Mouse (Mus musculus) liver, embryonic 15.5 days (tissue): ENCODE results near the gene Rnf227. TPM values are rescaled to one million over a fixed set of nuclear protein-coding genes. Genes with fewer than 3 reads are reported as not detected.
"Not testable (repeated sequence)": the region's sequence is repeated elsewhere in the genome, so short reads cannot be mapped to it uniquely, and the experiment has no call there.

Experiments used
- ATAC-seq: fragments of 200-750 bp; cut with Nextera tagmentation; 2 replicates; pipeline ENCODE4 v1.8.0; 2017; ENCODE audit warnings: moderate number of reproducible peaks, mild to moderate bottlenecking, moderate library complexity; ENCODE audit not compliant: insufficient read depth
- H3K27ac ChIP-seq: fragments of 300-500 bp; sonication (generic); replicated peaks from 2 replicates; pipeline ENCODE4 v1.5.1; 2015; ENCODE audit warnings: mild to moderate bottlenecking, inconsistent platforms
- H3K27me3 ChIP-seq: fragments of 300-500 bp; sonication (generic); 2 replicates; pipeline ENCODE4 v1.6.1; 2015; ENCODE audit warnings: mild to moderate bottlenecking, inconsistent platforms
- H3K36me3 ChIP-seq: fragments of 300-500 bp; sonication (generic); replicated peaks from 2 replicates; pipeline ENCODE4 v1.6.1; 2015; ENCODE audit warnings: moderate library complexity, mild to moderate bottlenecking, inconsistent platforms
- H3K4me1 ChIP-seq: fragments of 300-500 bp; sonication (generic); replicated peaks from 2 replicates; pipeline ENCODE4 v1.6.1; 2015; ENCODE audit warnings: inconsistent platforms
- H3K4me2 ChIP-seq: fragments of 300-500 bp; sonication (generic); 2 replicates; pipeline ENCODE4 v1.6.1; 2015; ENCODE audit warnings: moderate library complexity, mild to moderate bottlenecking, inconsistent platforms
- H3K4me3 ChIP-seq: fragments of 300-500 bp; sonication (generic); replicated peaks from 2 replicates; pipeline ENCODE4 v1.5.1; 2015; ENCODE audit warnings: mild to moderate bottlenecking, inconsistent platforms
- H3K9ac ChIP-seq: fragments of 300-500 bp; sonication (generic); 2 replicates; pipeline ENCODE4 v1.6.1; 2015; ENCODE audit warnings: moderate library complexity, mild to moderate bottlenecking, inconsistent platforms
- H3K9me3 ChIP-seq: fragments of 300-500 bp; sonication (generic); replicated peaks from 2 replicates; pipeline ENCODE4 v1.6.1; 2016; ENCODE audit warnings: inconsistent platforms
- WGBS: fragments of 180-500 bp; shearing (Covaris S2); methylation state at CpG from one replicate; pipeline ENCODE4 v1.1.7; 2015; ENCODE audit warnings: mixed read lengths; ENCODE audit not compliant: insufficient replicate concordance; 5-methylcytosine and 5-hydroxymethylcytosine counted together
- polyA plus RNA-seq: library from polyadenylated mRNA; unstranded; fragments of >200 nt; fragmentation: Nextera tagmentation; extraction: Ambion mirVana; gene quantifications from 2 replicates; pipeline ENCODE4 v1.2.1, GENCODE M21; 2015

The Rnf227 gene
- 0.97 and 1.3 TPM in 2 replicates for polyA plus RNA-seq

- 3% methylated on average over 99 of the region's 99 CpGs for WGBS
- H3K27ac ChIP-seq = no peak within 1 kb of the TSS
- peak; percentile 67 for ATAC-seq
- H3K36me3 ChIP-seq = 0 out of 2 replicates have a peak, but pooled peaks cover 2% of the 10 kb centered on the region
- no peaks in the 10 kb centered on the region for H3K9me3 ChIP-seq
- peak within 1 kb of the TSS; percentile 18; the same call in 1 of the 2 replicates for H3K9ac ChIP-seq
- peaks cover 66% of the 10 kb centered on the region for H3K27me3 ChIP-seq
- peaks cover 13% of the 10 kb centered on the region for H3K4me1 ChIP-seq
- H3K4me3 ChIP-seq = peak within 1 kb of the TSS; percentile 59
- H3K4me2 ChIP-seq = peak within 1 kb of the TSS; percentile 90
Measured at GRCm38 (mm10) chr11:69340161-69341131, at the start of gene Rnf227. Gene Rnf227, plus strand, starts transcription at chr11:69340461.

DNA sequence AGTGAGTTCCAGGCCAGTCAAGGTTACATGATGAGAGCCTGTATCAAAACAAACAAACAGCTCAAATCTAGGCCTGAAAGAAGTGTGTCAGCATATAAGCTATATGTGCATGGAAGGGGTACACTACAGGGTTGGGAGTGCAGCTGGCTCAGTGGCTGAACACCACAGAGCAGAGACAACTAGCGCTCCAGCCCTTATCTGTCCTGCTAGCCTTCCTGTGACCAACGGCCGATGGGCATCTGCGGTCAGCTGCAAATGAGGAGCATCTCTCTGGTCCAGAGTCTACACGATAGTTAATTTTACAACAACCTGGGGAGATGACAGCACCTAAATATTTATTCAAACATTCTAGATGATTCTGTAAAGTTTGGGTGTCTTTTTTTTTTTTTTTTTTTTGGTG is 49.1 kb upstream of the Rnf227 start:
- Histone ChIP-seq H3K4me2 (no peak overlapping the region), H3K9ac (no peak overlapping the region), H3K9me3 (no peaks in the 10 kb centered on the region), H3K27ac (no peak overlapping the region), H3K4me1 (no peaks in the 10 kb centered on the region), H3K36me3 (no peaks in the 10 kb centered on the region), H3K27me3 (no peaks in the 10 kb centered on the region), H3K4me3 (no peak overlapping the region)
- no peak for ATAC-seq
- 49% methylated on average over 5 of the region's 5 CpGs for WGBS

- Histone ChIP-seq H3K36me3 (peaks cover 5% of the 10 kb centered on the region), H3K4me1 (no peaks in the 10 kb centered on the region), H3K4me2 (no peak overlapping the region), H3K27me3 (no peaks in the 10 kb centered on the region), H3K9me3 (no peaks in the 10 kb centered on the region), H3K9ac (no peak overlapping the region), H3K27ac (no peak overlapping the region), H3K4me3 (no peak overlapping the region)
- 56% methylated on average over 3 of the region's 3 CpGs for WGBS
- ATAC-seq = no peak
Measured at GRCm38 (mm10) chr11:69295286-69295685, 45.0 kb upstream of the Rnf227 start.

- H3K9ac ChIP-seq = no peak overlapping the region
- H3K4me2 ChIP-seq = no peak overlapping the region
- no peaks in the 10 kb centered on the region for H3K4me1 ChIP-seq
- H3K4me3 ChIP-seq = no peak overlapping the region
- no peaks in the 10 kb centered on the region for H3K9me3 ChIP-seq
- no peaks in the 10 kb centered on the region for H3K27me3 ChIP-seq
- peaks cover 10% of the 10 kb centered on the region for H3K36me3 ChIP-seq
- ATAC-seq = no peak
- WGBS = 74% methylated on average over 2 of the region's 2 CpGs
- no peak overlapping the region for H3K27ac ChIP-seq
Measured at GRCm38 (mm10) chr11:69297799-69298198, 42.5 kb upstream of the Rnf227 start.

DNA sequence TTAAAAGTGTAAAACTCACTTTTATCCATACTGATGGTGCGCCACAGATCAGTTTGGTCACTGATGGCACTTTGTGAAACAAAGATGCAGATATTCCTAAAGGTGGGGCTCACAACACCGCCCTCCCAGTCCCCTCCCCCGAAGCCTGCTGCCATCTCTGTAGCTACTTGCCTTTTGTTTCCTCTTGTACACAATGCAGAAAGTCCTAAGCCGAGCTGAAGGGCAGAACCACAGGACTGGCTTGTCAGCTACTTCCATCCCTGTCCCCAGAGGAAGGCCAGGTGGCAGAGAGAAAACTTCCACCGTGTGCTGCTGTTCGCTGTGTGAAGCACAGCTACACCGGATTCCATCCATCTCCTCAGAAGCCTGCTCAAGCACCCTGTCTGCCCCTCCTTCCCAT is 42.0 kb upstream of the Rnf227 start:
- 69% methylated on average over 7 of the region's 7 CpGs for WGBS
- Histone ChIP-seq H3K4me3 (no peak overlapping the region), H3K4me2 (no peak overlapping the region), H3K9me3 (no peaks in the 10 kb centered on the region), H3K27ac (no peak overlapping the region), H3K27me3 (no peaks in the 10 kb centered on the region), H3K4me1 (no peaks in the 10 kb centered on the region), H3K36me3 (peaks cover 10% of the 10 kb centered on the region), H3K9ac (no peak overlapping the region)
- ATAC-seq = no peak

DNA sequence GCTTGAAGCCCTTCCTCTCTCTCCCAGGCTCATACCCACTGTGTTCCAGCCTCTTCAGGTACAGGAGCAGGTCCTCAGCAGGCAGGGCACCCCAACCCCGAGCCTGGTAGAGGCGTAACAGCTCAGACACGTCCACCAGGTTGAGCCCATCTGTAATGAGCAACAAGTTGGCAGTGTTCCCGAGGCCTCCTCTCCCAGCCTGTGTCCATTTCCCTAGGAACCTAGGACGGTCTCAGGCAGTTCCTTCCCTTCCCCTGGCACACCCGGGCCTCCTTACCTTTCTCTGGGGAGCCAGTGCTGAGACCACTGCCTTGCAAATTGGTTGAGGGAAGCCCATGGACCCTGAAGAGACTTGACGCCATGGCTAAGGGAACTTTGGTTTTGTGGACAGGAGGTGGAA is 37.4 kb upstream of the Rnf227 start:
- peaks cover 35% of the 10 kb centered on the region for H3K36me3 ChIP-seq
- no peak for ATAC-seq
- no peaks in the 10 kb centered on the region for H3K9me3 ChIP-seq
- no peaks in the 10 kb centered on the region for H3K27me3 ChIP-seq
- no peak overlapping the region for H3K9ac ChIP-seq
- whole genome bisulfite sequencing = 62% methylated on average over 7 of the region's 7 CpGs
- H3K4me2 ChIP-seq = no peak overlapping the region
- no peak overlapping the region for H3K27ac ChIP-seq
- H3K4me3 ChIP-seq = no peak overlapping the region
- H3K4me1 ChIP-seq = no peaks in the 10 kb centered on the region

DNA sequence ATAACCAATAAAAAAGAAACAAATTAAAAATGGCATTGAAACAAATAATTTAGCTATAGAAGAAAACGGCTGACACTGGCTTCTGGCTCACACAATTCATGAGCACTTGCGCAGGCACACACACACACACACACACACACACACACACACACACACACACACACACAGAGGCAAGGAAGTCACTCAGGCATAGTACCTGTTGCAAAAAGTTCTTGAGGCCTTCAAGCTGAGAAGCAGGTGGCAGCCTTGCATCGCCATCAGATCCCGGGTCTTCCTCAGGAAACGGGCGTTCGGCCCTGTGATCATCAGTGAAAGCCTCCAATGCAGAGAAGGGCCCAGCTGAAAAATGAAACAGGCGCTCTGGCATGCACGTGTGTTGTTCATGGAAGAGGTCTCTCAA is 35.0 kb upstream of the Rnf227 start:
- no peaks in the 10 kb centered on the region for H3K4me1 ChIP-seq
- peaks cover 51% of the 10 kb centered on the region for H3K36me3 ChIP-seq
- H3K9me3 ChIP-seq = no peaks in the 10 kb centered on the region
- no peak overlapping the region for H3K4me3 ChIP-seq
- H3K27ac ChIP-seq = no peak overlapping the region
- whole genome bisulfite sequencing = 84% methylated on average over 9 of the region's 9 CpGs
- no peak overlapping the region for H3K4me2 ChIP-seq
- no peak for ATAC-seq
- H3K9ac ChIP-seq = no peak overlapping the region
- no peaks in the 10 kb centered on the region for H3K27me3 ChIP-seq

- Histone ChIP-seq H3K4me3 (no peak overlapping the region), H3K27me3 (no peaks in the 10 kb centered on the region), H3K9me3 (no peaks in the 10 kb centered on the region), H3K4me1 (no peaks in the 10 kb centered on the region), H3K9ac (no peak overlapping the region), H3K4me2 (no peak overlapping the region), H3K27ac (no peak overlapping the region), H3K36me3 (peaks cover 58% of the 10 kb centered on the region)
- ATAC-seq = no peak
- 64% methylated on average over 2 of the region's 2 CpGs for WGBS
Measured at GRCm38 (mm10) chr11:69306039-69306438, 34.2 kb upstream of the Rnf227 start.

- Histone ChIP-seq H3K27me3 (no peaks in the 10 kb centered on the region), H3K9ac (no peak overlapping the region), H3K4me2 (no peak overlapping the region), H3K4me3 (no peak overlapping the region), H3K9me3 (no peaks in the 10 kb centered on the region), H3K36me3 (peaks cover 69% of the 10 kb centered on the region), H3K27ac (no peak overlapping the region), H3K4me1 (0 out of 2 replicates have a peak, but pooled peaks cover under 1% of the 10 kb centered on the region)
- no peak for ATAC-seq
- 88% methylated on average over 7 of the region's 7 CpGs for WGBS
Measured at GRCm38 (mm10) chr11:69311266-69311665, 29.0 kb upstream of the Rnf227 start.

DNA sequence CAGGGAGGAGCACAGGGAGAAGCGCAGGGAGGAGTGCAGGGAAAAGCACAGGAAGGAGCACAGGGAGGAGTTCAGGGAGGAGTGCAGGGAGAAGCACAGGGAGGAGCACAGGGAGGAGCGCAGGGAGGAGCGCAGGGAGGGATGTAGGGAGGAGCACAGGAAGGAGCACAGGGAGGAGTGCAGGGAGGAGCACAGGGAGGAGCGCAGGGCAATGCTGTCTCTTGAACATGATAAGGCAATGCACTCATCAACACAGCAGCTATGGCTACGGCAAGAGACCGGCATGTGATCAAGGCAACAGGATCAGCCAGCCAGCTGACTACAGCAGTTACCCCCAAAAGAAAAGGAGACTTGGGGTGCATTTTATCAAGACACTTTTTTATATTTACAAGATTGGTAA is 23.9 kb upstream of the Rnf227 start:
- no peak overlapping the region for H3K27ac ChIP-seq
- no peak overlapping the region for H3K4me2 ChIP-seq
- no peak overlapping the region for H3K4me3 ChIP-seq
- H3K27me3 ChIP-seq = no peaks in the 10 kb centered on the region
- H3K9me3 ChIP-seq = no peaks in the 10 kb centered on the region
- H3K4me1 ChIP-seq = 0 out of 2 replicates have a peak, but pooled peaks cover 3% of the 10 kb centered on the region
- 86% methylated on average over 6 of the region's 6 CpGs for WGBS
- no peak for ATAC-seq
- H3K36me3 ChIP-seq = peaks cover 58% of the 10 kb centered on the region
- no peak overlapping the region for H3K9ac ChIP-seq

DNA sequence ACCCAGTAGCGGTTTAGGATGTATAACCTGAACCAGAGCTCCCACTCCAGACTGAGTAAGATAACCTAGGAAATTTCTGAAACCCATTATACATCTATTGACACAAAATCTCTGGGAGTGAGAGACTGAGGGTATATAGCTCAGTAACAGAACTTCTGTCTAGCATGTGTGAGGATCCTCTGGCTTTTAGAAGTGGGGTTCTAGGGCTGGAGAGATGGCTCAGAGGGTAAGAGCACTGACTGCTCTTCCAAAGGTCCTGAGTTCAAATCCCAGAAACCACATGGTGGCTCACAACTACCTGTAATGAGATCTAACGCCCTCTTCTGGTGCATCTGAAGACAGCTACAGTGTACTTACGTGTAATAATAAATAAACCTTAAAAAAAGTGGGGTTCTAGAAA is 22.3 kb upstream of the Rnf227 start:
- not testable (repeated sequence) for H3K4me3 ChIP-seq, H3K9me3 ChIP-seq, H3K27me3 ChIP-seq, H3K27ac ChIP-seq, H3K4me2 ChIP-seq, ATAC-seq, H3K9ac ChIP-seq
- 75% methylated on average over 3 of the region's 3 CpGs for WGBS
- peaks cover 18% of the 10 kb centered on the region for H3K4me1 ChIP-seq
- peaks cover 52% of the 10 kb centered on the region for H3K36me3 ChIP-seq
